Mouse (Mus musculus): ENCODE data around the gene Clec2h.
A peak's percentile ranks its signal among the peaks of the same experiment; 100 is the strongest.
"Not testable (repeated sequence)": the region's sequence is repeated elsewhere in the genome, so short reads cannot be mapped to it uniquely, and the experiment has no call there.

Clec2h gene

DNA sequence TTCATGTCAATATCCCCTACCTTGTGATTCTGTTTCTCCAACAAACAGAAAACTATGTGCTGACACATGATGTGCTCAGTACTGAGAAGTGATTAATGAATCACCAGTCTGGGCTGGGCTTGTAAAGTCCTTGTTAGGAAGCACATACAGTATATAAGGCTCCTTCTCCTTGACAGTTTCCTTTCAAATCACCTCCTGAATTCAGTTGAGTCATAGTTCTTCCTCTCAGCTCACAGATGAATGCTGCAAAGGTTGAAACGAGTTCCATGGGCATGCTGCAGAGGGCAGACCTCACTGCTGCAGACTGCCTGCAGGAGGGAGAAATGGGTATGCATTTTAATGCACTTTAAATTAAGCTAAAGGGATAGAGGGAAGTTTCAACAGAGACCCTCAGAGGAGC lies at the start of gene Clec2h:
Gene Clec2h, plus strand, starts transcription at position 180 of the 400 bp plus-strand sequence.
- no peak for DNase-seq

DNA sequence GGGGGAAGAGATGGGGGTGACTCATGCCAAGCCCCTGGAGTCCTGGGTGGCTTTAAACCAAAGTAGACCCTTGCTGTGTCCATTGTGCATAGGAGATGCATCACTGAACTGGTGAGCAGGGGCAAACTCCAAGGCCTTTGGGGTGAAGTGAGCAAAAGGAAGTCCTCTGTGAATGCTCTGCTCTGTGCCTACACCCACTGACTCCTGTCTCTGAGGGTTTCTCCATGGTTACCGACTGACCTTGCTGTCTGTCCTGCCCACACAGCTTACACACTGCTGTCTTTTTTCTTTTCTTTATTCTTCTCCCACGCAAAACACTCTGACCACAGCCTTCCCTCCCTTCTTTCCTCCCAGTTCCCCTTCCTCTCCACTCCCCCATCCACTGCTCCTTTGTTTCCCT lies 39.5 kb upstream of the Clec2h start:
- no peak for DNase-seq

DNA sequence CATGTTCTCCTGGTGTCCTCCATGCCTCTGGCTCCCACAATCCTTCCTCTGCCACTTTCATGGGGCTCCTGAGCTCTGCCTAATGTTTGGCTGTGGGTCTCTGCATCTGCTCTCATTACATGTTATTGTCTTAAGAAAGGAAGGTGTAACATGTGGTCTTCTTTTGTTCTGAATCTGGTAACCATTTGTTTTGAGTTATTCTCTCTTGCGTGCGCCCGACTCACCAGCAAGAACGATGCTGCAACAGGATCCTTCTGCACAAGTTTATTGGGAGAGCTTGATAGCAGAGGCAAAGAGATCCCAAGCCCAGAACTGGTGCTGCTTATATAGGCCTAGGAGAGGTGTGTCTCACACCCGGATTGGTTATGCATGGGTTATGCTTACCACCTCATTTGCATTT lies 38.8 kb upstream of the Clec2h start, which contains the start of gene Klrb1a:
Gene Klrb1a, minus strand, starts transcription at position 101 of the 400 bp plus-strand sequence.
- not testable (repeated sequence) for DNase-seq

DNA sequence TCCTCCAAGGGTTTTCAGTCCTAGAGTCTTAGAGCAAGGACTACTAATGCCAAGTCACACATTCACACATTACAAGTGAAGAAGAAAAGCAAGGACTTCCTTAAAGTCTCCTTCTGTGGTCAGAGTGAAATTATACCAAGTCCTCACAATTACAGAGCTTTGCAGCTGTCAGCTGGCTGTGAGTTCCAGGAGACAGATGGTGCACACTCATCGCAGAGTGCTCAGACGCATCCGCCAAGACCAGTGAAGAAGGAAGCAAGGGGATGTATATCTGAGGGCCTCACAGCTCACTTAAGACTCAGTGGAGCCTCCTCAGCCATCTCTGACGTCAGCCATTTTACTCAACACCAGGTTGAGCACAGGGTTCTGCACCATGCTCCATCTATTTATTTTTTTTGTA lies 37.8 kb upstream of the Clec2h start:
- peak; percentile 21 for DNase-seq

DNA sequence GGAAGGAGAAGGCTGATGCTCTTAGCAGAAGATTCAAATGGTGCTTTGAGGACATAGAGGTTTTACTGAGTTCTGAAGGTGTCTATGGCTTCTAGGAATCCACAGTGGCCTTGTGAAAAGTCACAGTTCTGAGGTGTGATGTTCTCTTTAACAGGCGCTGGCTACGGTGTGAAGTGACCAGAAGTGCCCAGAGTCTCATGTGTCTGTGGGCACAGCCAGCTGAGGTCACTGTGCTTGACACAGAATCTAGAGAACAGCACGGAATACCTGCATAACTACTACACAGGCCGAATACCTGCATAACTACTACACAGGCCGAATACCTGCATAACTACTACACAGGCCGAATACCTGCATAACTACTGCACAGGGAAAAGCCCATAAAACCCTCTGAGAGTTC lies 36.9 kb upstream of the Clec2h start:
- DNase-seq = not testable (repeated sequence)

DNA sequence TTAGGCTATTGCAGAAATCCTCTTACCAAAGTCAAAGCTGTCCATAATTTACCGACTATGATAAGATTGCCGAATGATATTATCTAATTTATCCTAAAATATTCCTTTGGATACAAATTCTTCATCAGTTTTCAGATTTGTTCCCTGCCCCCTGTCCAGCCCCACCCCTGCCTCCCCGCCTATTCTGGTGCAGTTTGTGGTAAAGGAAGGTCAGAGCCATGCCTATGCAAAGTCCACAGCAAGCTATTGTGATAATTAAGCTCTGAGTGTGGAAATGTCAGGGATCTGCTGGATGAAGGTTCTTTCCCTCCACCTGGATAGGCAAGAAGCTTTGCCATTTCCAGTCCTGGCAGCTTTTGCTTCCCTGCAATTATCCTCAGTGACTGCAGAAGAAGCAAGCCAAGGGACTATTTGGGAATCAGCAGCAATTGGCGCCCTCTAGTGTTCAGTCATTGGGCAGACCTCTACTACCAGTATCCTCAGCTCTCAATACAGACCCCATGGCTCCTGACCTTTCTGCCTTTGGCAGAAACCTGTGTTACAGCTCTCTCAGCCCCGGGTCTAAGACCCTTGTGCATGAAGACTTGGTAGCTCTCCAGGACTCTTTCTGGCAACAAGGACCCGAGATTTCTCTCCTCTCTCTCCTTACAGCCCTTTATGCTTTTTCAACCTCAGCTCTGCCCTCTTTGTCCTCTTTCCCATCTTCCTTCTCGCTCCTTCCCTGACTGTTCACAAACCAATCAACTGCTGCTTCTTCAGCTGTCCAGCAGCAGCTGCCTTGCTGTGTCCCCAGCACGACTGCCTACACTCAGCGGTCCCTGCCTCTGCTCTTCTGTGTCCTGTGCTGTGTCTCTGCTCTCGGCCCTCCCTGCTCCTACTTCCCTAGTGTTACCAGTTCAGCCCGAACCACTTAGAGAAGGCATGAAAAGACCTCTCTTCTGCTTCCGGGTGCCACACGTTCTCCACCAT lies 32.1 kb upstream of the Clec2h start:
- peak; percentile 29 for DNase-seq

DNA sequence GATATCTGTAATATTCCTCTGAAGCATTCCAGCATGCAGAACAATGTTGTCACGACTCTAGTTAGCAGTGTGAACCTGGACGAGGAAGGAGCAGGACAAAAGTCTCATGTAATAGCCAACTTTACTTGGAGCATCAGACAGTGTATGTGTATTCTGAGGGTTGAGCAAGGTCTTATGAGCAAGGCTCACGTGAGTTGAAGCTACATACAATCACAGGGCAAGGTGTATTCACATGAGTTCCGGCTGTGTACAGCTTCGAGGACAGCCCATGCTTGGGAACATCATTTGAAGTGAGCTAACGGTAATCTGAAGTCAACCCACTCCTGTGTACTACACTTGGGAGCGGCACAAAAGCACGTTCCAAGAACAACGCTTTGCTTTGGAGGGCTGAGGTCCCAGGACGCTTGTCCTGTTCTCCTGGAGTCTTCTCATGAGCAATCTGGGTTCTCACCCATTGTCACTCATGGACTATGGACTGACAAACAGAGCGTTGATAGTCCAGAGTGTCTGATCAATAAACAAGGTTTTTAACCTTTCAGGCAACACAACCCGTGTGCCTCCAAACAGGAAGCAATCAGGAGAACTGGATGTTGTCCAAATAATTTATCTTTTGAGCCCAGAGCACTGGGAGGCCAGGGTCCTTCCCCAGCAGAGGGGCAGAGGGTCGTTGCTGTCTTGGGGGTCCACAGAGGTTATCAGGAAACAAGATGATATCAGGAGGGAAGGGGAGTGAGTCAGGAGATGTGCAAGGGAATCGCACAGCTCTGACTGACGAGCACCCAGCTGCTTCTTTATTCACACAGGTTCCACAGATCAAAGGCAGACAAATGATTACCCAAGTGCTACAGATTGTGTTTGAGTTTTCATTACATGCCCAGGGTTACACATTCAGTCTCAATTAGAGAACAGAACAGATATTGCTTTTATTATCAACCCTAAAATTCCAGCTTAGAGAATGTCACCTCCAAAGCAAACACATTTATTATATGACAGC lies 31.0 kb upstream of the Clec2h start:
- not testable (repeated sequence) for DNase-seq

DNA sequence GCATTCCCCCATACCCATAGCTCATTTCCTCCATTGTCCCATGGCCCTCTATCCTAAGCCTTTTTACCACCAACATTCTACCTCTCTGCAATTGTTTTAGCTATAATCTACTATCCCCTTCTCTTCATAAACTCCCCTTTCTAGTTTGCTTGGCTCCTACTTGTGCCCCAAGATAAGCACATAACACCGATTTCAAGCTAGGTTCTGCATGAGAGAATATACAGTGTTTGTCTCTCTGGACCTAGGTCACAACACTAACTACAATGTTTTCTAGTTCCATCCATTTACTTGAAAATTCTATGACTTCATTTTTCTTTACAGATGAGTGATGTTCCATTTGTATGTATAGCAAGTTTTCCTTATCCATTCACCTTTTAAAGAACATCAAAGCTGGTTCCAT lies 21.5 kb upstream of the Clec2h start:
- no peak for DNase-seq

DNA sequence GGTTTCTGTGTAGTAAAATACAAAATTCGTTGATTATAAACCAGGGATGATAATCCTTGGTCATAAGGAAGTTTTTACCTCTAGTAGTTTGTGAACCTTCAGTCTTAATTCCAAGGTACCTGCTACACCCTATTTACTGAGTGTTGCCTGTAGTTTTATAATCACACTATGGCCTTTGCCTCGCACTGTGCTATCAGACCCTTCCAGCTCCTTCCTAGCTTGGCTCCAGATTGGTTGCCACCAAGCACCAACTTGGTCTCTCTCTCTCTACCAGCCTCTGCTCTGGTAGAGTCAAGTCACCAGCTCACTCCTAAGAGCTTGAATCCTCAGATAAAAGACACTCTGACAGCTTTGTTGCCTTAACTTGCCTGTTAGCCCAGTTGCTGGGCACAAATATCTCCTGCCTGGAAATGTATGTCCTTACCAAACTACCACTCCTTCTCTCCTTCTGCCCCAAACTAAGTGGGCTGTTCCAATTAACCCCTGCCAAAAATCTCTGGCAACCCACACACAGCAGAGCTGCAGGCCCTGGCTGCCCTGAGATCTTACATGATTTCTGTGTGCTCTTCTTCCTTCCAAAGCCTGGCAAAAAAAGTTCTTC lies 21.0 kb upstream of the Clec2h start:
- DNase-seq = no peak

DNA sequence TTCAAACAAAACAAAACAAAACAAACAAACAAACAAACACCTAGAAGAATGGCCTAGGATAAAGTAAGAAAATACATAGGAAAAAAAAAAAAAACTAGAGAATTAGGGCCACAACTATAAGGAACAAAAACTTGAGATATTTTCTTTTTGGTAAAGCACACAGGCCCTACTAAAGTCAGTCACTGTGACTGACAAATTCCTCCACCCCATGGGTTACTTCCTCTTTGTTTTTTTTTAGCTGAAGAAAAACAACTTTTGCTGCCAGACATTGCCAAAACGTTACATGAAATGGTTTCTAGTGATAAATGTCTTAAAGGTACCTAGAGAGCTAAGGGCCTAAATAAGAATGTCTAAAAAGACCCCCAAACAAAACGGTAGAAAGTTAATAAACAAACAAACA lies 18.2 kb upstream of the Clec2h start:
- DNase-seq = no peak

DNA sequence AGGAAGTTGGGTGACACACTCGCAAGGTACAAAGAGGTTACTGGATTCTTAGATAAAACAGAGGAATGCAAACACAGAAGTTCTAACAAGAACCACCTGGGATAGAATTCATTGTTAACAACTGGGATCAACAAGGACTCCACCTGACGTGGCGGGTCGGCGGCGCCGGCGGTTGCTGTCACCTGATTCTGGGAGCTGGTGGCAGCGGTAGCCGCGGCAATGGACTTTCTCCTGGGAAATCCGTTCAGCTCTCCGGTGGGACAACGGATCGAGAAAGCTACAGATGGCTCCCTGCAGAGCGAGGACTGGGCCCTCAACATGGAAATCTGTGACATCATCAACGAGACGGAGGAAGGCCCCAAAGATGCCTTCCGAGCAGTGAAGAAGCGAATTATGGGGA lies 17.5 kb upstream of the Clec2h start:
- DNase-seq = not testable (repeated sequence)

DNA sequence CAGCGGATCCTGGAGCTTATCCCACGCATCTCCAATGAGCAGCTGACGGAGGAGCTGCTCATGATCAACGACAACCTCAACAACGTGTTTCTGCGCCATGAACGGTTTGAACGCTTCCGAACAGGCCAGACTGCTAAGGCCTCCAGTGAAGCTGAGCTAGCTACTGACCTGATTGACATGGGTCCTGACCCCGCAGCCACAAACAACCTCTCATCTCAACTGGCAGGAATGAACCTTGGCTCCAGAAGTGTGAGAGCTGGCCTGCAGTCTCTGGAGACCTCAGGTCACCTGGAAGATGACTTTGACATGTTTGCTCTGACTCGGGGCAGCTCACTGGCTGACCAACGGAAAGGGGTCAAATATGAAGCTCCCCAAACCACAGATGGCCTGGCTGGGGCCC lies 16.5 kb upstream of the Clec2h start:
- not testable (repeated sequence) for DNase-seq

DNA sequence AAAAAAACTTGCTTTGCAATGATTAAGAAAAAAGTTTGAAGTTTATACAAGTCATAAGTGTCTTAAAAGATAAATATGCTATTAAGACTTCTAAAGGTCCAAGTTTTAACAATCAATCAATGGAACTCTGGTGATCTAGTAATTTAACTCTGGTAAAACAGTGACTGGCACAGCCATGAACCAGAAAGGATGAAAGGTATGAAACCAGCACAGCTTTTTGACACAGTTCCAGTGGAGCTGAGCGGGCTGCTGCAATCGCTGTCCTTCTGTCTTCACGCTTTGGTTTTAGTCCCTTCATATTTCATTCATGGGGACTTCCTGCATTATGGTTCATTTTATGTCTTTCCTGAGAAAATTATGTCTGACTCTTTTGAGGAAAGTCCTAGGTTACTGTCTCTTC lies 12.5 kb upstream of the Clec2h start:
- no peak for DNase-seq

DNA sequence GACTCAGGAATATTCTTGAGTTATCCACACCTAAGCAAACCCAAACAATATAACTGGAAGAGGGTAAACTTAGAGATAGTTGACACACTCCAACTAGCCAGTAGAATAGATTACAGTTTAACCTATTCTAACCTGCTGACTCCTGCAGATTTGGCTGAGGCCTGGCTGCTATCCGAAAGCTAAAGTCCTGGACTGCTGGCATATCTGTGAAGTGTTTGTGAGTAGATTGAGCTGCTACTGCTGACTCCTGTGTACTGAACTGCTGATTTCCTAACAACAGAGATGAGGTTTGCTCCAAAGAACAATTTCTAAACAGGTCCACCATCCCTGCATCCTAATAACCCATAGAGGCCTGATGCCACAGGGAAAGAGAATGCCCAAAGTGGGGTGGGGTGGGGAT lies 12.0 kb upstream of the Clec2h start:
- DNase-seq = no peak

DNA sequence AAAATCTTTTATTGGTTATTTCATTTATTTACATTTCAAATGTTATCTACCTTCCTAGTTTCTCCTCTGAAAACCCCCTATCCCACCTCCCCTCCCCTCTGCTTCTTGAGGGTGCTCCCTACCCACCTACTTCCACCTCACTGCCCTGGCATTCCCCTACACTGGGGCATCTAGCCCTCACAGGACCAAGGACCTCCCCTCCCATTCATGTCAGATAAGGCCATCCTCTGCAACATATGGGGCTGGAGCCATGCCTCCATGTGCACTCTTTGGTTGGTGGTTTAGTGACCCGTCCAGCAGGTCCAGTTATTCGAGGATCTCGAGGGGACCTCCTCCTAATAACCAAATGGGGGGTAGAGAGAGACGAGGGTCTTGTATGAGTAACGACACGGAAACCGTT lies 11.4 kb upstream of the Clec2h start:
- not testable (repeated sequence) for DNase-seq

DNA sequence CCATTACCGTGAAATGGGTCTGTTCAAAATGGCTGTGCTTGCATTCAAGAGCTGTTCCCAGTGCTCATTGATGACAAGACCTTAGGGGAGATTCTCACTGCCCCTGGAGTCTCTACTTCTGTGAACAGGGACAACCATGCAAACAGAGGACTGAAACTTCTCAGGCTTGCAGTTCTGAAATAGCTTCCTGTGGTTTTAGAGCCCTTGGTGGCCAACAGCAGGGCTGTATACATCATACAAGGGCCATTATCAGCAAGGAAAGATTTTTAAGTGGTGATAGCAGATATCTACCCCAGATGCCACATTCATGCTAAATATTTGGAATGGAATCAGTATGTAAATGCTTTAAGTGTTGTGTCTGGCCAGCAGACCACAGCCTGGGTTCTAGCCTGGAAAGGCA lies 9.2 kb upstream of the Clec2h start:
- no peak for DNase-seq

DNA sequence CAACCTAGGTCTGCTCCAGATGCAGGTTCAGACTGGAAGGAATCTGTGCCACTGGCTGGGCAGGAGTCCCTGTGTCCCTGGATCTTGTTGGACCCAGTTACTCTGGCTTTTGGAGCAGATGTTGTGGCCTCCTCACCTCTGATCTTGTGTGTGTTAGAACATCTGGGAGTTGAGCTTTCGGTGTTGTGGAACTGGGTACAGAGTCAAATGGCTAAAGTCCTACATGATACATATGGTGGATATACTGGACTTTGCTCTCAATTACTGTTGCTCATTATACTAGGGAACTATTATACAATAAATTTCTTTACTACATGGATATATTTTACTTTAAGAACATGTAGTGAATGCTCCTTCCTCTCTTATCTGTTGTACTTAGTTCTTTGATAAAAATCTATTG lies 936 bp upstream of the Clec2h start:
- DNase-seq = no peak

DNA sequence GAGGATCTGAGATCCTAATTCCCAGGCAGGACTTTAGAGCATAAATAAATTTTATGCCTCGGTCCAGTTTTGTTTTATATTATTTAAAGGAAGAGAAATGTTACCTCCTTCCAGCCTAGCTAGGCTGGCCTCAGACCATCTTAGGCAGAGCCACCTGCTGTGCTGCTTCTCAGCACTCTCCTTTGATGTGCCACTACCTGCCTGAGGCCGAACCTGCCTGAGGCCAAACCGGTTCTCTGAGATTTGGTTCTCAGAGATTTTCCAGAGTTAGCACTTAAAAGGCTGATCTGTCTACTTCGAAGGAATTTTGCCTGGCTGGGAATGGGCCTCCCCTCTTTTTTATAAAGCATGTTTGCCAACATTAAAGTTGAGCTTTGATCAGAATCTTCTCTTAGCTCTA lies 7.8 kb downstream of the Clec2h start:
- no peak for DNase-seq

DNA sequence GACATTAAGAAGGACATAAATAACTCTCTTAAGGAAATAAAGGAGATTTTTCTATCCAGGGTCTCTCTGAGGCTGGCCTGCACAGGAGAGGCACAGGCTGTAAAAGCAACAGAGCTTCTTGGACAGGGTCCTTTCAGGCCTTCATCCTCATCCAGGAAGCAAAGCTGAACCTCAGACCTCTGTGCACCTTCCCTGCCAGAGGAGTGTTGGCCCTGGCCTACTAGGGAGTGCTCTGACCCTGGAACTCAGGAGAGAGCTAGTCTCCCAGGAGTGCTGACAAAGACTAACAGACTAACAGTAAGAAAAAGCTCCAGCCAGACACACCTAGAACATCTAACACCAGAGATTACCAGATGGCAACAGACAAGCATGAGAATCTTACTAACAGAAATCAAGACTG lies 17.4 kb downstream of the Clec2h start:
- DNase-seq = no peak

DNA sequence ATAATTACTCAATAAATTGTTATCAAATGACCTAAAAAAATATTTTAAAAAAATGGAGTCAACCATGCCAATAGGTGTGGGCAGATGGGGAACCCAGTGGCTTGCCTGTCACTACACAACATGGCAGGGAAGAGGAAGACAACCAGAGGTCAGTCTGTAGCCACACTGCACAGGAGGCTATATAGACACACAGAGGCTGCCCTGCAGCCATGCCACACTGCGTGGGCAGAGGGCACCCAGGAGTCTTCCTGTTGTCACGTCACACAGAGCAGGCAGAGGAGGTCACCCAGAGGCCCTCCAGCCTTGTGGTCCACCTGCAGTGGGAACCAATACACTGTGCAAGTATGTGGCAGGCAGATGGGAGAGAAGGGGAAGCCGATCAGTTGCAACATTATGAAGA lies 39.5 kb downstream of the Clec2h start:
- no peak for DNase-seq

DNA sequence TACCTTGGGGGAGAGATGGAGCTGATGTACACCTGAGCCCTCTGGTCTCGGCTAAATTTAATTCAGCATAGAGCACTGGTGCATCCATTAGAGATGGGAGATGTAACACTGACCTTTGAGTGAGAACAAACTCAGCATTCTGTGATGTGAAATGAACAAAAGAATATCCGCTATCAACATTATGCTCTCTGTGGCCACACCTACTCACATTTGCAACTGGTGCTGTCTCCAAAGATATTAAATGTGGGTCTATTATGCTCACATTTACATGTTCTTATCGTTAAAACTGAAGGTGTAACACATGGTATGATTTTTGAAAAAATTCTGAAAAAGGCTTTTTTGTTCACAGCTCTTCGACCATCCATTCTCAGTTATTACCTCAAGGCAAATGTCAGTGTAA lies 60.8 kb downstream of the Clec2h start, which contains the start of gene Klrb1:
Gene Klrb1, minus strand, starts transcription at position 101 of the 400 bp plus-strand sequence.
- no peak for DNase-seq
